Mouse (Mus musculus): ENCODE data around the gene Gldc.

DNA sequence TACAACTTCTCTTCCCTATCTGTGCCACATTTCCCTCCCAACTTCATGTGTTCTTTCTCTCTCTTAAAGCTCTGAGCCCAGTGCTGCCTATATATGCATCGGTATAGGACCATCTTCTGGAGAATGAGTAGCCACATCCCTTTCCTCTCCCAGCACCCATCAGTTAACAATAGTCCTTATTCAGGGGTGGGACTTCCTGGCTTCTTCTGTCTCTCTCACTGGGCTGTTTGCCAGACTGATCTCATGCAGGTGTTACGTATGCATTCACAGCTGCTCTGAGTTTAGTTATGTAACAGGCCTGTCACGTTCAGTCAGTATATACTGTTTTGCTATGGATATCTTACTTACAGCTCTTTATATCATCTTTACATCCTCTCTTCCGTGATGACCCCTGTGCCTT lies 109.4 kb downstream of the Gldc start:
- TF ChIP-seq CTCF (IDR thresholded peaks at IDR 0.05; ENCODE audit: low read depth, low read length): no peak
- no peak for TF ChIP-seq GATA1 (IDR thresholded peaks at IDR 0.05; ENCODE audit: borderline replicate concordance, low read length)
- TF ChIP-seq POLR2AphosphoS5 (IDR thresholded peaks at IDR 0.05; ENCODE audit: insufficient replicate concordance, low read depth, low read length): no peak

All from G1E (cell line).